Mouse (Mus musculus): ENCODE measurements at regions not wholly inside any gene's neighbourhood (a gene's known extent, or its start where the extent isn't known, plus 50 kb on each side); places are given as distances from the start of the nearest gene placed in this dataset.

DNA sequence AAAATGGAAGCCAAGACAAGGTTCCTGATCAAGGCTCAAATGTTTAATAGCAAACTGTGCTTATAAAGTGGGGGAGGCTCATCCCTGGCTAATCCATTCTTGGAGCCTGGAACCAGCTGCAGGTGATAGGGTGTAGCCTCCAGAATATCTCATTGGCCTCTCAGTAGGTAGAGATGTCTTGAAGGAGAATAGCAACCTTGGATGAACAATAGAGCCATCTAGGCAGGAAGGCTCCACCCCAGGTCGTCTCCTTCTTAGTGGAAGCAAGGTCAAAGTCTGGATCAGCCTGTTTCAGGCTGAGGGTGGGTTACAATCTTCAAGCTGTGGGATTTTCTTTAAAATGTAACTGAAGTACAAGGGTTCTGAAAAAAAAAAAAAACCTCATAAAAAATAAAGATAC lies 63.9 kb upstream of the Esp8 start:
- DNase-seq (ENCODE audit: extremely low read depth, insufficient read length, low spot score) = no peak

DNA sequence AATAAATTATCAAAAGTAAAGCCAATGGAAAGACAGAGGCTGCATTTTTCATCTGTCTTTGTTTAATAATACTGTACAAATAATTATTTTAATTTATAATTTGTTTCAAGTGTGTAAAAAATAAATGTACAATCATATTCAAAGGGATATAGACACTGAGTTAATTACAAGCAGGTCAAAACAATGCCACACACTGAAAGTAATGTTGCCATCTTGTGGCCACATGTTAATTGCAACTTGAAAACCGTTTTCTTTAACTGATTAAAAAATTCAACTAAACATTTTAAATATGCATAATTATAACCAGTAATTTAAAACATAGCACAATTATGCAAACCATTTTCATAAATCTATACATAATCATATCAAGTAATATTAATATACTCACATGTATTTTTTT lies 89.4 kb upstream of the Esp8 start:
- no peak for DNase-seq (ENCODE audit: extremely low read depth, insufficient read length, low spot score)

DNA sequence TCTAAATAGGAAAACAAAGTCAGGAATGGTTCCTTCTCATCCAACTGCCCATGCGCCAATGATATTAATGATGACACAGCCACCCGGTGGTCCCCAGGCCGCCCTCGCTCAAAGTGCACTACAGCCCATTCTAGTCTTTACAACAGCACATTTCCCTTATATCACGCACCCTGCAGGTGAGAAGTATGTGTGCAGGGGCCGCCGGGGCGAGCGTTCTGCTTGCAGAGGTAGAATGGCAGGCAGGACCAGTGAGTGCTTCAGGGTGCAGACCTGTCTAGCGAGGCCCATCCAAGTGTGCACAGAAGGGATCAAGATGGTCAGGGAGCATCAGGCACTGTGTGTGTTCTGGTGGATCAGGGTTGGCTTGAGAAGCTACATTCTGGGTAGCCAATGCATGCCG lies 99.6 kb upstream of the Crisp1 start:
- DNase-seq (ENCODE audit: extremely low read depth, insufficient read length, low spot score) = peak; percentile 3

DNA sequence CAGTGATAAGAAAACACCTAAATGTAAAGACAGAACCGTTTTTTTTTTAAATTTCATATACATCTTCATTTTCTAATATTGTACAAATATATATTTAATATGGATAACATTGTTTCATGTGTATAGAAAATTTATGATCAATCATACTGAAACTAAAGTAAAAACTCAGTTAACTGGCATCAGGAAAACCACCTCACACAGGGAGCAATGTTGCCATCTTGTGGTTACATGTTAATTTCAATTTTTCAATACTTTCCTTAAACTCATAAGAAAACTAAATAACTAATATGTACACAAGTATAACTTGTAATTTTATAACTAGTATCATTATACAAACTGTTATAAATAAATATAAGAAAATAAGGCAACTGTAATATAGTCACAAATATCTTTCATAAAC lies 65.6 kb upstream of the Crisp1 start:
- DNase-seq (ENCODE audit: extremely low read depth, insufficient read length, low spot score) = no peak

DNA sequence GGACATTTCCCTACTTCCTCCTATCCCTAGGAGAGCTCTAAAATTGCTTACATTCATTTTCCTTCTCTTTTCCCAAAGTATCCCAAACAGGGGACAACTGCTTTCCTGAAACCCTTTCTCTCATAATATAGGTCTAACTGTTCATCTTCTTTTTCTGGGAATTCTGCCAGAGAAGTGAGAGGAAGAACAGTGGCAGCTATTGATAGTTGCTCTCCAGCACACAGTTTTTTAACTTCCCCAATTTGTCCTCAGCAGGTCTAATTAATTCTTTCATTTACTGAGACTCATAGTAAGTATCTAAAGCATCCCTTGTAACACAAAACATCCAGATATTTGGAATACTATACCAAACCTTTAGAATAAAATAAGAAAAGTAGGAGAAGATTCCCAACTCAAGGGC lies 53.7 kb upstream of the Crisp1 start:
- no peak for DNase-seq (ENCODE audit: extremely low read depth, insufficient read length, low spot score)

Data from 3134 (cell line).